Mouse (Mus musculus) monocyte, adult 2 months (primary cell): Measurements from ENCODE around the gene Crybb3.

Source experiments
- DNase-seq, 2 experiments: peaks; one replicate each; pipeline ENCODE4 v3.0.0; 2022; ENCODE audit warnings: low spot score in 2 of 2, low read depth in 1 of 2

Crybb3 gene

GRCm38 (mm10) chr5:113050581-113051185 is 30.7 kb downstream of the Crybb3 start:
- DNase-seq: no peak

- DNase-seq: no peak
Observed at GRCm38 (mm10) chr5:113049876-113050275, 31.5 kb downstream of the Crybb3 start.

- DNase-seq: no peak
Observed at GRCm38 (mm10) chr5:113045511-113046273, 35.7 kb downstream of the Crybb3 start.

DNA sequence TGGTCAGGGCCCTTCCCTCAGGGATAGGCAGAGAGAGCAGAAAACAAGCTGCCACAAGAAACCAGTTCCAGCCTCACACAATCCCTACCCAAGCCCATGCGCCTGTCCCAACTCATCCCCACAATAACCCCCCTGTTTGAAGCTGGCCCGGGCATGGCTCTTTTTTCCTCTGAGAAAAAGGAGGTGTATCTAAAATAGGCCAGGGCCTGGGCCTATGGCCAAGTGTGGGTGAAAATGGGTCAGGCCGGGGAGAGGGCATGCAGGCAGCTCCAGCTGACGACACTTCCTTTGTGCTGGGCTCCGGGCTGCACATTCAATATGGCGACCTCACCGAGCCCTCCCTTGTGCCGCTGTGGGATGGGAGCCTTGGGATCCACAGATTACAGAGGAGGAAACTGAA is 37.9 kb downstream of the Crybb3 start:
- no peak for DNase-seq

GRCm38 (mm10) chr5:113041567-113042071 is 39.8 kb downstream of the Crybb3 start:
- no peak for DNase-seq

DNA sequence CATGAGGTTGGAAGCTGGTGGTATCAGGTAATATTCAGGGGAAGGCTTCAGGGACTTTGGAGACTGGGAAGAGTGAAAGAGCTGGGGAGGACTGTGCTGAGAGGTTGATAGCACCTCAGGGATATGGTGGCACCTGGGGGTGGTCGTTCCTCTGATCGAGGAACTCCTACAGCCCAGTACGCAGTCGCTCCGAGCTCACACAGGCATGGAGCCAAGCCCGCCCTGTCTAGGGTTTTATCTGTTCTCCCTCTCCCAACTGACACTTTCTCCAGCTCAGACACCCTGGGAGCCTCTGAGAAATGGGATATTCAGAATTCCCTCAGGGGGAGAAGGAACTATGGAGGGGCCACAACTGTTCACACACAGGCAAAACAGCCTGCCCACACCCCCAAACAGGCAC is 40.6 kb downstream of the Crybb3 start:
- DNase-seq: no peak

GRCm38 (mm10) chr5:113038601-113039000 is 42.8 kb downstream of the Crybb3 start:
- no peak for DNase-seq

- DNase-seq: no peak
Observed at GRCm38 (mm10) chr5:113035094-113036047, 46.0 kb downstream of the Crybb3 start.

DNA sequence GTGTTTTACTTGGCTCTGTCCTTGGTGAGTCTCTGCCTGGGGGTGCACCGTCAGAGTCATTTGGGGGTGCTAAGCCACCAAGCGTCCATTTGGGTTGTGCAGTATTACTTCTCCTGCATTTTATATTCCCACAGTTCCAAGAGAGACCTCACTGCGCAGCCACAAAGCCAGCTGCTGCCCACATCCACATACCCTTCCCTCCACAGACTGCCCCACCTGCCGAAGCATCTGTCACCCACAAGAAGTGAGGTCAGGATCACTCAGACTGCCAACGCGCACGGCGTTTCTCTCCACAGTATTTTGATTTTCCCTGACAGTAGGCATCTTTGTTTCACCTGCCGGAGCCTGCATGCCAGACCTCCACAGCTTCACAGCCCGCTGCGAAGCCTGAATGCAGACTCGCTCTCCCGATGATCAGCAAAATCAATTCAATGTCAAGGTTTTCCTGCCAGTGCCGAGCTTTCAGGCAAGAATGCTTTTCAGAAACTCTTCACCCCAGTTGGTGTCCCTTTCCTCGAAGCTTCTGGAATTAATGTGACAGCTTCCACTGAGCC is 50.1 kb downstream of the Crybb3 start:
- DNase-seq: no peak

DNA sequence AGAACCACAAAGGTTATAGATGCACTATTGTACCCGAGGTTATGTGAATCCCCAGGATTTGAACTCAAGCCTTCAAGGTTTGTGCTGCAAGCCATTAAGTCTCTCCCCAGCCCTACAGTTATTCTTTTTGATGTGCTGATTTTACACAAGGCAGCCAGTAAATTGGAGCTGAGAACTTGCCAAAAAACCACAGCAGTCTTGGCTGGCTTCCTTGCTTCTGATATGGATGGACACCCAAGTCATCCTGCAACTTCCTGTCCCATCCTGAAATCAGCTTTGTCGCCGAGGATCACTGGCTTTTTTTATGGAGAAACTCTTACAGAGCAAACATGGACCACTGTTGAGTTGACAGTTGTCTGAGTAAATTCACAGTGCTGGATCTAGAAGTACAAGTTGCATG is 51.3 kb downstream of the Crybb3 start:
- DNase-seq: no peak

GRCm38 (mm10) chr5:113026706-113027105 is 54.7 kb downstream of the Crybb3 start:
- no peak for DNase-seq
